Mouse (Mus musculus) adrenal gland, postnatal 25 days (tissue): ENCODE measurements around the gene Crp. TPM values are rescaled to one million over a fixed set of nuclear protein-coding genes. Genes with fewer than 3 reads are reported as not detected.

Experiments used
- DNase-seq: peaks from one replicate; pipeline ENCODE4 v3.0.0; 2021; ENCODE audit warnings: mixed read lengths
- long read RNA-seq: library from polyadenylated mRNA; stranded (forward); transcript quantifications from one replicate; pipeline ENCODE4 v2.0.0, GENCODE M21; 2021
- total RNA-seq: library from RNA; stranded (reverse); gene quantifications from 2 replicates; pipeline ENCODE4 v1.2.3, GENCODE M21; 2021

The Crp gene
- 3.1 TPM in 1 of 2 replicates, not detected in the other for total RNA-seq
- long read RNA-seq, transcript Crp-201 (2 exons, 1,695 nt): major isoform, 50 of 64 reads
- long read RNA-seq, partial matches to known transcripts: 13 of 64 reads
- long read RNA-seq, other reads (novel, unspliced or antisense): 1 of 64 reads

DNA sequence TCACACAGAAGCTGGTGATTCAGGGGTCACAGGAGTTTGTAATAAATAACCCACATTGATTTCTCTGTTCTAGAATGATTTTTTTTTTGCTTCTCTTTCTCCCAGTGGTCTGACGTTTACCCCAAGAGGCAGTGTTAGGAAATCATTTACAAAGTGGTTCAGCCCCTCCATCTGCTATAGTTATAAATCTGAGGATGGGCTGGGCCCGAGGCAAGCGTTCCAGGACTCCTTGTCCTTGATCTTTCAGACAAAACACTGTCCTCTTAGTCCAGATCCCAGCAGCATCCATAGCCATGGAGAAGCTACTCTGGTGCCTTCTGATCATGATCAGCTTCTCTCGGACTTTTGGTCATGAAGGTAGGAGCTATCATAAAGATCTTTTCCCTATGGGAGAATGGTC is at the start of gene Crp:
TSS of gene Crp (plus strand) at position 212 of the 400 bp plus-strand sequence.
- DNase-seq: no peak

DNA sequence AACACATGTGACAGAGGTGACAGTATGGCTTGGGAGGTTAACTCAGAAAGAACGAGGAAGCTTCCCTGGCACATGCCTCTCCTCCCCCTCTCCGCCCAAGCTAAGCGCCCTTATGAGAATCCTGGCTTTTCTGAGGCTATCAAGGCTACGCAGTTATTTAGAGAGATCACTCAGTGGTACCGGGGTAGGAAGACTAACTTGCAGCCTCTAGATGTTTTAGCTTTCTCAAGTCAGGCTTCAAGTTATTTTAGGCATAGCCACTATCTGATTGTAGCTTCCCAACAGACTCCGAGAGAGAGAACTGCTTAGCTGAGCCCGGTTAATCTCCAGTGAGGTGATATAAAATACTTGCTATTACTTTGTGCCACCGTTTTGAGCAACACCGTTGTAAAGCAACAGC is 48.5 kb upstream of the Crp start:
- no peak for DNase-seq

DNA sequence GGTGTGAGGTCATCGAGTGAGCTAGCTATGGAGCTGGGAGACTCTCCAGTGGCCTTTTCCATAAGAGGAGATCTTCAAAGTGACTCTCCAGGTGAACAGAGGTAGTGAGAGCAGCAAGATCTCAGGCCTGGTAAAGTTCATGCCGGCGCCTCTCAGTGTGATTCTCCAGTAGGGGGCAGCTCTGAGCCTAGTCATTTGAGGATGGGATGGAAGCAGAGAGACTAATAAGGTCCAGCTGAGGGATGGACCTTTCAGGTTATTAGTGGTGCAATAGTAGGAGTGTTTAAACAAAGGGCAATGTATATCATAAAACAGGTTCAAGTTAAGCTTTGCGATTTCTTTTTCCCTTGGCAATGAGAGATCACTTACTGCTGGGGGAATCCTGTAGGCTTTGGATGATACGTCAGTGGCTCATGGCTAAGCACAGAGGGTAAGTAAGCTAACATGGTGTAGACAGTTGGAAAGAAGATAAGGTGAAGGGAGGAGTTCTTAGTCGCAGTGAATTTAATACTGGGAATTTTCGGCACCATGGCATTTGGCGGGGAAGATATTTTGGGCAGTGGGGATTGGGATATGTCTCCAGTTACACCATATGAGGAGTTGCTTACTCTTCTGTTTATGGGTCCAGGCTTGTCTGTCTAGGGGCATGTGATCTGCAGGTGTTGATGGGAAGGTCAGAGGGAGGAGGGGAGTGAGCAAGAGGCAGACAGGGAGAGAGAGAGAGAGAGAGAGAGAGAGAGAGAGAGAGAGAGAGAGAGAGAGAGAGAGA is 47.2 kb upstream of the Crp start:
- DNase-seq: peak; percentile 61

DNA sequence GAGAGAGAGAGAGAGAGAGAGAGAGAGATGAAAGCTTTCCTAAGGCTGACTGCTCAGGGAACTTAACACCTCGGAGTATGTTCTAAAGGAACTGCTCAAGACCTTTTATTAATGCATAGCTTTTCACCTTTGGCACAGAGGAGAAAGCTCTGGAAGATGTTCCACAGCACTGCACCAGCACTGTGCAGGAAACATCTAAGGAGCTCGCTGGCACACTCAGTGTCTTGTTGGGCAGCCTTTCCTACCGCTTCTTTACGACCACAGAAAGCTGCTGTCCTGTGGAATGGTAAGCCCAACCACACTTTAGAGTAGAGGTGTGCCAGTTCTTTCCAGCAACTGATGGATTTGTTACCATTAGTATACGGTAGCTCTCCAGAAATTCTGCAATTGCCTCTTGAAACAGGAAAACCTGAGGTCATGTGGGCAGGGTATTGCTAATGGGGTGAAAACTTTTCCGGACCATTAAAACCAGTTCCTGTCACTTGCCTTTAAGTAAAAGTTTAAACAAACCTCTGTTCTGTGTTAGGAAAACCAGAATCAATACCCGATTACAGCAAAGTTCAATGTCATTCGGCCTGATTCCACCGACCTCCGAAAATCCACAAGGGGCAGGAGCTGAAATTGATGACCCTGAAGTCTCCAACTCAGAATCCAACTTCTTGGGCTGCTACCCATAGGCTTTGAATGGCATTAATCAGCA is 46.4 kb upstream of the Crp start:
- DNase-seq: no peak

DNA sequence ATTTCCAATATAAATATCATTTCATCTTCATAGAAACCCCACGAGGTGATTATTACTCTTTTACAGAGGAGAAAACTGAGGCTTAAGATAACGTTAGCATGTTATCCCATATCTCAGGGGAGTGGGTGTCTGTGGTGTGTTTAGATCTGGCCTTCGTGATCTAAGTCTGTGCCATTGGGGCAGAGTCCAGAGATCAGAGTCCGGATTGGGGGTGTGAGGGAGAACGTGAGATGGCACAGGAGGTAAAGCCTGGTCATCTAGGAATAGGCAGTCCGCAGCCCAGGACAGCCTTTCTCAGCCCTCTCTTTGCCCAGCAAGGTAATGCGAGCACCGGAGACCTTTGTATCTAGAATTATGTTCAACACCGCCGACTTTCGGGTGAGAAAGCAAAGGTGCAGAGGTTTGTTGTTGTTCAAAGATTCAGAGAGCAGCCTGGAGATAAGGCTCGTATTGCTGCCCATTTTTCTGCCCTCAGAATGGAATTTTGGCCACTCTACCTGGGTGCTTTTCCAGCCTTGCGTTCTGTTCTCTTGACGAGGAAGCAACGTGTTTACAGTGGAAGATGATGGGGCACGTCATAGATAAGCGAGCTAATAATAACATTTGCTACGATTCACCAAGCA is 45.7 kb upstream of the Crp start:
- no peak for DNase-seq

DNA sequence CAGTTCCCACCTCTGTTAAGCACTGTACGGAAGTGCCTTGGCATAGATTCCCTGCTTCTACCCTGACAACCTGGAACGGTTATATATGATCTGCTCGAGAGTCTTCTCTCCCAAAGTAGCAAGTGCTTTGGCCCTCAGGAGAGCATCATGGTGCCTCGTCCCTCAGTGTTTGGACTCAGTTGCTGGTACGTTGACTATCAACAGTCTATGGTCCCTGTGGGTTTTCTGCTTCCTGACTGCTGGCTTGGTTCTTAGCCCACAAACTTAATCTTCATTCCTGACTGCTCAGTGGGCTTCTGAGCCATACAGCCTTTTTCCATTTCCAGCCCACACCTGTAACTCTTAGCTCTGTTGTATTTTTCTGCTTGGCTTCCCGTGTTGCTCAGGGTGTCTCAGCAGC is 44.0 kb upstream of the Crp start:
- DNase-seq: no peak

DNA sequence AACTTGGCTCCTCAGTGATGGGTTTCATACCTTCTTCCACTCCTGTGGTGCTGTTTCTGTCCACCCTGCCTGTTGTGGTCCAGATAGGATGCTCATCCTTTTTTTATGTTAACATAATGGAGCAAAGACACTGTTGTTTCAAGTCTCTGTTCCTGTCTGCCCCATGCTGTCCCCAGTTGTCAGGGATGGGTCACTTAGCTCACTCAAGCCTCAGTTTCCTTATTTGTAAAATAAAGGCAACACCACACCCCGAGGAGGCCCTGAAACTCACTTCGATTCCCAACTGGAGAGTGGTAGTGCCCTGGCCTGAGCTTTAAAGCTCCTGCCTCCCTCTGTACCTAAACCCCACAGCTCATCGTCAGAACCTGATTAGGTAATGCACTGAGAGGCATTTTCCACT is 40.6 kb upstream of the Crp start:
- no peak for DNase-seq

DNA sequence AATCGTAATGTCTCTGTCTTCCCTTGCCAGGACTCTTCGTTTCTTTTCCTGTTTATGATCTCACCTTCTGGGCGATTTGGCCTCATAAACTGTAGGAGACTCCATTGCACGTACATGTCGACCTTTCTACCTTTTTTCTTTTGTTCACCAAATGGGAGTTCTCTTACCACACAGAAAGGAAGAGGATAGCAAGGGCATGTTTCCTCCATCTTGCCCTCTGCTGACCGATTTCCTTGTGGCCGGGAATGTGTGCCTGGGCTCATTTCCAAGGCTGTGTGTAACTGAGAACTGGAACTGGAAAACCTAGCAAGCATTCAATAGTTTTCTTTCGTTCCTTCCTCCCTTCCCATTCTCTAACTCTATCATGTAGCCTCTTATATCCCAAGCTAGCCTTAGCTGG is 38.2 kb upstream of the Crp start:
- DNase-seq: no peak

DNA sequence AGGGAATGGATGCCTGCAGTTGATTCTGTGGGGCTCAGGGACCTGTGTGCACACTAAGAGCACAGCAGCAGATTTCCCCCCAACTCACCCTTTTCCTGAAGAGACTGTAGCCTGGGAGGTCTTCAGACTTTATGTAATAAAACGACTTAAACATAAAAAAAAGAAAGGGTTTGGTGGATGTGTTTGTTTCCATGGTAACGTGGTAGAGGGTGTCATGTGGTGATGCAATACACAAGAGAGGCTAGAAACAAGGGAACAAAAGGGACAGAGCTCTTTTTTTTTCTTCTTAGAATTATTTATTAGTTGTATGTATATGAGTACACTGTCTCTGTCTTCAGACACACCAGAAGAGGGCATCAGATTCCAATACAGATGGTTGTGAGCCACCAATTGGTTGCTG is 32.4 kb upstream of the Crp start:
- DNase-seq: no peak

DNA sequence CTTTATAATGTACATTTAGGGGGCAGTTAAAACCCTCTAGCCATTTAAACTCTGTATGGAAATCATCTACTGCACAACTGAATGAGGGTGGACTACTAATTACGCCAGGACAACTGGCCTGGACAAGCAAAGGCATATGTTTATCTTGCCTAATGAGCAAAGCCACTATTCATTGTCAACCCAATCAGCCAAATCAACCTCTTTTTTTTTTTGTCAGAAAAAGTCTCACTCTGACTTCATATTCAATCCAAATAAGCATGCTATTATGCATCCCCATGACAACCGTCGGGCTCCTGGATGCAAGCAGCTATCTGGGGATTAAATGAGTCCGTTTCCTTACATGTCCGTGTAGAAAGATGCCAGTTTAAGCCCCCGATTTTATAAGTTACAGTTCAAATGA is 30.3 kb upstream of the Crp start:
- no peak for DNase-seq

DNA sequence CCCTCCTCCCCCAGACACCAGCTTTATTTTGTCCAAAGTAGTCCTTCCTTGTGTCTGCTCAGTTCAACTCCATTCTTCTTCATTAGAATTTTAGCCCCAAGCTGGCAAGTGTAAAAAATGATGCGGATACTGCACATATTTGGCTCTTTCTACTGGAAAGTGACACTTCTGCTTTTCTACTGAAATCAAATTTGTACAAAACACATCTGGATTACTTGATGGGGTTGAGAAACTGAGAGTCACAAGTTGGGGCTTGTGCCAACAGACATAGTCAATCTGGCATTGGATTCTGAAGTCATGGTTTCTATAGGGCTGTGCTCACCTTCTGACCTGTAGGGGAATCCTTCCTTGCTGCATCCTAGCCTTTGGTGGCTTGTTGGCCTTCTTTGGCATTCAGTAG is 27.1 kb upstream of the Crp start:
- DNase-seq: no peak

DNA sequence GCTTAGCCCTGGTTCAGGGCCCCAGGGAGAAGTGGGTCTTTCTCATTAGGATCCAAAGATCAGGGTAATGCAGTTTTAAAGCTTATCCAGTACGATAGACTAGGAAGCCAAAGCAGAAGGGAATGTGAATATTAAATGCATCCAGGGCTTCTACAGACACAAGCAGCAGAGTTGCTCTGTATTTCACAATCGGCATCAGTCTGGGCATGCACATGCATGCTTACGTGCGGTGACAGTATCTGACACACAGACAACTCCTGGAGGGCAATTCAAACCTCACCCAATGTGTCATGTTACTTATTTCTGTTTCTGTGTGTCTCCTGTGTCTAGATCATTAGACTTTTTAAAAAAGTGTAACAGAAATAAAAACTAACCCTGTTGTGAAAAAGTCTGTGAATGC is 17.1 kb upstream of the Crp start:
- no peak for DNase-seq

DNA sequence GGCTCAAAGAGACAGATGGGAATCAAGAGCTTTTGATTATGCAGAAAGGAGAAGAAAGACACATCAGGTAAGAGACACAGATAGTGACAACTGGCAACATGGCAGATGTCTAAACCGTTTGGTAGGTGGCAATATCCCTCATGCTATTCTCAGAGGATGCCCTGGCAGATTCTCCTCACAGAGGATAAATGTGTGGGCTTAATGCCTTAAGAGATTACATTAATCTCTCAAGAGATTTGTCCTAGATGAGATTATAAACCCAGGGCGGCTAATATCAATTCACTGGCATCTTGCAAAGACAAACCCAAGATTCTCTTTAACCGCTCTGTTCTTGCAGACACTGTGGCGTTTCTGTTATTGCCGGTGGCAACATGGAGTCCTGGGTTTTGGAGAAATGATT is 14.3 kb upstream of the Crp start:
- no peak for DNase-seq

DNA sequence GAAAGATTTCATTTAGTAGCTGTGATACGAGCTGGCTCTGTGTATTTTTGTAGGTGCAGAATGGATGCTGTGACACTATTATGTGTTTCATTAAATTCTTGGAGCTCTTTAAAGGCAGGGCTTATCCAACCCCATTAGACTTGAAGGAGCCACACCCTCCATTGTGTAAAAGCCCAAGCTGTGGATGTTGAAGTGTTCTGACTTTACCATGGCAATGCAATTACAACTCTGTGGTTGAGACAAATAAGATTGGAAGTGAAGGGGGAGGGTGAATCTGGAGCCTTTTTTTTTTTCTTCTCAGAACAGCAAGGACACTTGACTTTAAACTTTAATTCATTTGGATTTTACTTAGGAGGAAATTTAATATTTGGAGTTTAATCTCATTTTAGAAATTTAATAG is 13.9 kb upstream of the Crp start:
- no peak for DNase-seq

DNA sequence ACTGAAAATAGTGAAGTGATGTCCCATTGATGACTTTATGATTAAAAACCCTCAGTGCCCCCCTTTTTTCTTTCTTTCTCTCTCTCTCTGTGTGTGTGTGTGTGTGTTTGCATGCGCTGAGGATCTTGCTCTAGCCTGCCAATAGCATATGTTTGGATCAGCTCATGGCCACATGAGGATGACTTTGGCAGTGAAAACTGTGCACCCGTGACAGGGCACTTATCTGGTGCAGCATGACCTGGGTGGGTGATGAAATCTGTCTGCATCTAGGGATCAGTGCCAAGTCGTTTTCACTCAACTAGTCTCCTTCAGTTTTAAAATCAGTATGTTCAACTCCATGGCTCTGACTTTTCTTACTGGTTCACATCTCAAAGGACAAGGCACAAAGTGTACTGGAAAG is 12.7 kb upstream of the Crp start:
- DNase-seq: peak; percentile 18

DNA sequence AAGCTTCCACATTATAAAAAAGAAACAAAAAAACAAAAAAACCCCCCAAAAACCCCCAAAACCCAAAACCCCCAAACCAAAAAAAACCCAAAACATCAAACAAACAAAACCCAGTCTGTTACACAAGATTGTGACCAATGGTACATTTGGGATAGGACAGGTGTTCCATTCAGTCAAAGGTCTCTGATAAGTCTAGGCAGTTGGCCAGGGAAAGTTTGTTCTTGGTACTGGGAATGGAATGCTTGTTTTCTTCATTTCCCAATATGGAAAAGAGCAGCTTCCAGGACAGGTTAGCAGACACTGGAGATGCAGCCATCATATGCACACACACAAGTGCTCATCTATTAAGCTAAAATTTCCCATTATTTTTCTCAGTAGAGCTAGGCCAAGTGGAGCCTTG is 433 bp upstream of the Crp start:
- DNase-seq: no peak

DNA sequence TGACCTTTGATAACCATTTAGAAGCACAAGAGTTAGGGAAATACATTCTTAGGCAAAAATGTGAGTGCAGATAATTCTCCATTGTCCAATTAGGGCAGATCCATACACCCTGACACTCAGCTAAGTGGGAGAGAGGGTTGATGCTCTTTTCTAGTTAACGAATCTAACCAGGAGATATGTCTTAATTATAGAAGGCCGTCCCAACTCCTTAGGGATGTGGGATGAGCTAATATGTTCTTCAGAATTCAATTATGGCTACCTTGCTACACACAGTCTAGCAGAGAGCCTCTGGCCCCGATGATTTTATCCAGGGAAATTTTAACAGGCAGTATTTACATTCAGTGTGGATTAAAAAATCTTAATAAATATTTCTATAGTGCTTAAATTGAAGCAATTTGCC is 3.0 kb downstream of the Crp start:
- no peak for DNase-seq

DNA sequence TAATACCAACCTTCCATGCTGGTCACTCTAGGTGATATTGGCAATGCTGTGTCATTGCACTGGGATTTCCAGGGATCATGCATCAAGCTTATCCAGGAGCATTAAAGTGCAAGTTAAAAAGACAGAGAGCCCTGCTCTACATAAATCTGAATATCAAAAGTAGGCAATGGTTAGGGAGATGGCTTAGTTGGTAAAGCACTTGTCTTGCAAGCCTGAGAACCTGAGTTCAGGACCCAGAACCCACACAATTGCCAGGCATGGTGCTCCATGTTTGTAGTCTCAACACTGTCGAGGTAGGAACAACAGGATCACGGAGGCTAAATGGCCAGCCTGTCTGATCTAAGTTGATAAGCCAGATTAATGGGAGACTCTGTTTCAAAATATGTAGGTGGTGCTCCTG is 3.5 kb downstream of the Crp start:
- no peak for DNase-seq

DNA sequence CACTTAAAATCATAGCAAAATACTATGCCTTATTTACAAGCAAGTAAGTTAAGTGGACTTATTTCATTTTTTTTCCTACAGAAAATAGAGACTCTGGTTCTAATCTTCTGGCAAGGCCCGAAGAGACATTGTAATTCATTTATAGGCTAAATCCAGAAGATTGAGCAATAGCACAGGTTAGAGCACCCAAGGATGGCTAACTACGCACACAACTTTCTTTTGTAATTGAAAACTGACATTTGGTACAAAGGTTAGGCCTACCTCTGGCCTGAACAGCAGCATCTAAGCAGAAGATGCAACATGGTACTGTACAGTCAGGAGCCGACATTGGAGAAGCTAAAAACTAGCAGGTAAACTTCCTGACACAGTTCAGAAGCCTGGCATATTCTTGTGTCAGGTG is 4.0 kb downstream of the Crp start:
- DNase-seq: no peak

DNA sequence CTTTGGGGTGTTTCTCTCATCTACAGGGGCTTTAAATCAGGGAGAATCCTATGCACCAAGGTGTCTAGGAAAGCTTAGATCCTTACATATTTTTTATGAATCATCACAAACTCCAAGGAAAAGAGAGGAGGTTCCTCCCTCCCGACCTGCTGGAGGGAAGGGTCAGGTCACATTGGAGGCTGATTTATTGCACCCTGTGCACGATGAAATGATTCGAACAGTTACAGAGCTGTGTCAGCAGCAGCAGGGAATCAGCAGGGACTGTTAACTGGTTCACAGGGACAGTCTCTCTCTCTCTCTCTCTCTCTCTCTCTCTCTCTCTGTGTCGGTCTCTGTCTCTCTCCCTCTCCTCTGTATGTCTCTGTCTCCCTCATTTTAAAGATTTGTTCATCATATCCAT is 6.9 kb downstream of the Crp start:
- DNase-seq: no peak

DNA sequence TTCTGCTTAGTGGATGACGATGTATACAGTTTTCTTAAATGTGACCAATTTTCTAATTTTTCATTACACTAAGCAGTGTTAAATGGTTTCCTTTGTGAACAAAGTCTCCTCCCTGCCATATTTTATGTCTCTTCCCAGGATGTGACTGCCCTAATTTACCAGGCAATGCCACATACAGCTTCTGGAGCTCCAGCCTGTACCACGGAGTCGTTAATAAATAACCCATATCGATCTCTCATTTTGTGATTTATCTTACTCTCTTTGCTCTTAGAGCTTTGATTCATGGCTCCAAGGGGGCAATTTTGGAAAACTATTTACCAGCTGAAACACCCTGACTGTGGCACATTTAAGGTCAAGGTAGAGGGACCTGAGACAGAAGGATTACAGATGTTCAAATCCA is 8.4 kb downstream of the Crp start:
- no peak for DNase-seq

DNA sequence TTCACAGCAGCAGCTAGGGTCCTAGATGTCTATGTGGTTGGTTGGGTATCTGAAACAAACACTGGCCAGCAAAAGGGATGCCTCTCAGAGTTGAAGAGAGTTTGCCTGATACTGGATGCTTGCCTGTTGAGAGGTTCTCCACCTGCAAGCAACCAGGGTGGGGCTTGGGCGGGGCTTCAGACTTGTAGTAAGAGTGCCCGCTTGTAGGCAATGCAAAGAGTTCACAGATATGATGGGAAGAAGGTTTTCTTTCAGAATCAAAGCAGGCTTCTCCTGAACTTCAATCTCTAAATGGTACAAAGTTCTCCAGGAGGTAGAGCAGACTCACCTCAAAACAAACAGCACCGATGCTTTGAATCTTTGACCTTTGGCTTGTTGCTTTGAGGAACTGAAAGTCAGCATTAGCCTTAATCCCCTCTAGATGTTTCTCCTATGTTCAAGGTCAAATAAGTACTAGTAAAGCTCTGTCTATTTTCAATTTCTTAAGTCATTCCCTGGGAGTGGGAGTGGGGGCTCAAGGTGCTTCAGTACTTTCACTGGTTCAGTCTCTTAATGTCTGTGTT is 12.0 kb downstream of the Crp start:
- no peak for DNase-seq

DNA sequence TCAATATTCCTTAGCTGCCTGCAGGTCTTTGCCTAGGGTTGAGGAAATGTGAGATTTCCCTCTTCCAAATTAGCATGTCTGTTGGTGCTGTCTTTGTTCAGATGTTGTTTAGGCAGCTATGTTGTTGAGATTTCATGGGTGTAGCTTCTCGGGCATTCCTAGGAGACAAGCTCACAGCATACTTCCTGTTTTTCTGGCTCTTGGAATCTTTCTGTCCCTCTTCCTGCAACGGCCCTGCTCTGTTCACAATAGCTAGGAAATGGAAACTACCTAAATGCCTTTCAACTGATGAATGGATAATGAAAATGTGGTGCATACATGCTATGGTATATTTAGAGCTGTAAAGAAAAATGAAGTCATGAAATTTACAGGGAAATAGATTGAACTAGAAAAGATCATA is 13.5 kb downstream of the Crp start:
- no peak for DNase-seq
